Mouse (Mus musculus): Measurements from ENCODE around the gene Tenm4.
"Not testable (repeated sequence)": the region's sequence is repeated elsewhere in the genome, so short reads cannot be mapped to it uniquely, and the experiment has no call there.

The Tenm4 gene

DNA sequence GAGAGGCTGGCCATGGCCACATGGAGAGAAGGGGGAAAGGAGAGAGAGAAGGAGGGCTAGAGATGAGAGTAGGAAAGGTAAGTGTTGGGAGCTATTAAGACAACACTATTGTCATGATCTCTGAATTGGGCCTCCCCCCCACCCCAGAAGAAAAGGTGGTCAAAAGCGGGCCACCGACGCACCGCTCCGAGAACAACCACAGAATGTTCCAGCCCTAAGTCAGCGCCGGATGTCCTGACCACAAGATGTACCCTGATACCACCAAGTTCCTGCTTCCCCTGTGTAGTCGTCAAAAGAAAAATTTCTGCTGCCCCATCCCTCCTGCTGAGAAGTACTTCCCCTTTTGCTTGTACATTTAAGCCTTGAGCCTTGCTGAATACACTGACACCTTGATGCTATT lies 775.5 kb downstream of the Tenm4 start:
- in situ Hi-C loops (cut with MboI, MseI): not testable (repeated sequence)

DNA sequence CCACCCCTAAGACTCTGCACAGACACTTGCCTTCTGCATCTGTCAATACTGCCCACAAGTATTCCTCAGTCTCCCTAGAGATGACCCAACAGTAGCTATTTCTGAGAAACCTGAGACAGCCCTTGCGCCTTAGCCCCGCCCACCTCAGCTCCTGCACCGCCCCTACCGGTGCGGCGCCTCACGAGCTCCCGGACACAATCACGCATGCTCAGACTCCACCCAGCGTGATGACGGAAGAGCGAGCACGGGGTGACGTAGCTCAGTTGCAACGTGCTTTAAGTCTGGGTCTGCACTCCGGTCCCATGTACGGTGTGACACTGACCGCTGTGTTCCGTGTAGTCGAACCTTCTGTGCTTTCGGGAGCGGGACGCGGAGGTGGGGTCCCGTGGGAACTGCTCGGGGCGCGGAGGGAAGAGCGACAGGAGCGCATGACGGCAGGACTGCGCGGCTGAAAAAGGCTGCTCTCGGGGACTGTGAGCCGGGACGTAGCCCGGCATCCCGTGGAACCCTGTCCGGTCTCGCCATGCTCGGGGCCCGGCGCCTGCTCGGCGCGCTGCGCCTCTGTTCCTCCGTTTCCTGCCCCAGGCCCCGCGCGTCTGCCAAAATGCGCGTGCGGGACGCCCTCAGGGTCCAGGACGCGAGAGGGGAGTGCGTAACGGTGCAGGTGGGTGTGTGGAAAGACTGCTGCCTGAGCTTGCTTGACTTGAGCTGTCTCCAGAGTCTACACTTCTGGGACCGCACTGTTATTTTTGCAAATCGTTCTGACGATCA lies 780.4 kb downstream of the Tenm4 start, which contains the start of gene Nars2:
Gene Nars2 (plus strand): TSS at position 225 of the 771 bp plus-strand sequence.
- in situ Hi-C loops (cut with MboI, MseI): no loop called here

DNA sequence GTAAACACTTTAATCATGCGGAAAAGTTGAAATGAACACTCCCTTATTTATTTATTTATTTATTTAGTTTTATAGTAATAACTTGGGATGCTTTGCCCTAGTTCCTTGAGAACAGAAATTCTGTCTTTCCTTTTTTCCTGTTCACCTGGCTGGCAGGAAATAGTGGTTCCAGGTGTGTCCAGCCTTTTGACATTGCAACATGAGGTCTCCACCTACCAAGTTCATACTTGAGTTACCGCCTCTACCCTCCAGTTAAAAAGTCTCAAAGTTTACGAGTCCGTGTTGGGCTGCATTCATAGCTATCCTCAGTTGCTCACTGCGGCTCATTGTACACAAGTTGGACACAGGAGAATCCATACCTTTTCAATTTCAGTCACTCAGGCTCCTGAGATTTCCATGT lies 781.0 kb downstream of the Tenm4 start:
- in situ Hi-C loops (cut with MboI, MseI): no loop called here

DNA sequence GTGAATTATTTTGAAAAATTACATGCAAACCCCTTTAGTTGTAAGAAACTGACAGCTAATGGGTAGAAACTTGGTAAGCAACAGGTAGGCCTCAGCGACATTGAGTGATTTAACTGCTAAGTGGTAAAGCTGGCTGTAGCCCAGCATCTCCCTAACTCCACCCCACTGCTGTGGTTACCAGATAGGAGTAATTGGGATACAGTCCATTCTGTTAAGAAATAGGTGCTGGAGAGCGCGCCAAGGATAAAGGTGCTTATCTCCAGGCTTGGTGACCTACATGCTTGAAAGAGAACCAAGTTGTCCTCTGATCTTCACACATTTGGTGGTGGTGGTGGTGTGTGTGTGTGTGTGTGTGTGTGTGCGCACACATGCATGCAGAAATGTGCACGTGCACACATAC lies 788.1 kb downstream of the Tenm4 start:
- in situ Hi-C loops (cut with MboI, MseI): no loop called here

All from T-helper 1 cell (primary cell).